Mouse (Mus musculus): ENCODE data around the gene Fam114a1. TPM values are rescaled to one million over a fixed set of nuclear protein-coding genes. Genes with fewer than 3 reads are reported as not detected.

Gene Fam114a1
- total RNA-seq, 2 experiments from 2014 or later, result 0.09 TPM; not detected in 1

GRCm38 (mm10) chr5:65091184-65091858 is 121.5 kb downstream of the Fam114a1 start:
- ATAC-seq (replicated peaks; ENCODE audit: low FRiP score, low TSS enrichment, poor library complexity, severe bottlenecking), result no peak

Other genes with a start within 250 kb of the Fam114a1 start
- 101 and 120 TPM in 2 replicates for gene Klf3, start 166.7 kb upstream of the Fam114a1 start, total RNA-seq (2014; fragmentation: Nextera tagmentation)
- gene Klf3, start 166.7 kb upstream of the Fam114a1 start, total RNA-seq (2017), result 34.4 and 37.4 TPM in 2 replicates
- 0.92 TPM in 1 of 2 replicates, not detected in the other for gene Tlr1, start 36.5 kb upstream of the Fam114a1 start, total RNA-seq (2014; fragmentation: Nextera tagmentation)
- gene Tlr1, start 36.5 kb upstream of the Fam114a1 start, total RNA-seq (2017), result not detected in 2 replicates
- gene Tlr6, start 10.0 kb upstream of the Fam114a1 start, total RNA-seq (2014; fragmentation: Nextera tagmentation), result 0.48 and 0.57 TPM in 2 replicates
- gene Tlr6, start 10.0 kb upstream of the Fam114a1 start, total RNA-seq (2017), result 0.52 and 1.2 TPM in 2 replicates
- 1.5 and 3.1 TPM in 2 replicates for gene Tmem156, start 122.1 kb downstream of the Fam114a1 start, total RNA-seq (2014; fragmentation: Nextera tagmentation)
- gene Tmem156, start 122.1 kb downstream of the Fam114a1 start, total RNA-seq (2017), result 2.3 and 3.6 TPM in 2 replicates
- 16.9 and 18.0 TPM in 2 replicates for gene Klhl5, start 137.5 kb downstream of the Fam114a1 start, total RNA-seq (2014; fragmentation: Nextera tagmentation)
- gene Klhl5, start 137.5 kb downstream of the Fam114a1 start, total RNA-seq (2017), result 11.9 and 25.2 TPM in 2 replicates
- 1.5 and 9.1 TPM in 2 replicates for gene Wdr19, start 229.6 kb downstream of the Fam114a1 start, total RNA-seq (2014; fragmentation: Nextera tagmentation)
- gene Wdr19, start 229.6 kb downstream of the Fam114a1 start, total RNA-seq (2017), result 2.1 and 5.8 TPM in 2 replicates